Mouse (Mus musculus) stomach, embryonic 15.5 days (tissue): ENCODE results near the gene Rpp40. TPM values are rescaled to one million over a fixed set of nuclear protein-coding genes. Genes with fewer than 3 reads are reported as not detected.

ENCODE experiments used
- ATAC-seq: fragments of 200-750 bp; cut with Nextera tagmentation; 2 replicates; pipeline ENCODE4 v1.8.0; 2017; ENCODE audit warnings: low read depth, moderate number of reproducible peaks, moderate TSS enrichment; ENCODE audit not compliant: insufficient read depth, low FRiP score
- H3K27ac ChIP-seq: fragments of 300-500 bp; sonication (generic); 2 replicates; pipeline ENCODE4 v1.5.1; 2015; ENCODE audit warnings: mild to moderate bottlenecking, inconsistent platforms
- H3K27me3 ChIP-seq: fragments of 300-500 bp; sonication (generic); replicated peaks from 2 replicates; pipeline ENCODE4 v1.6.1; 2015; ENCODE audit warnings: inconsistent platforms
- H3K36me3 ChIP-seq: fragments of 300-500 bp; sonication (generic); 2 replicates; pipeline ENCODE4 v1.6.1; 2015; ENCODE audit warnings: inconsistent platforms
- H3K4me1 ChIP-seq: fragments of 300-500 bp; sonication (generic); 2 replicates; pipeline ENCODE4 v1.6.1; 2015; ENCODE audit warnings: inconsistent platforms
- H3K4me2 ChIP-seq: fragments of 300-500 bp; sonication (generic); 2 replicates; pipeline ENCODE4 v1.6.1; 2015; ENCODE audit warnings: mild to moderate bottlenecking, inconsistent platforms
- H3K4me3 ChIP-seq: fragments of 300-500 bp; sonication (generic); replicated peaks from 2 replicates; pipeline ENCODE4 v1.5.1; 2015; ENCODE audit warnings: inconsistent platforms
- H3K9ac ChIP-seq: fragments of 300-500 bp; sonication (generic); 2 replicates; pipeline ENCODE4 v1.6.1; 2015; ENCODE audit warnings: inconsistent platforms
- H3K9me3 ChIP-seq: fragments of 300-500 bp; sonication (generic); 2 replicates; pipeline ENCODE4 v1.6.1; 2016; ENCODE audit warnings: inconsistent platforms
- WGBS: fragments of 180-500 bp; shearing (Covaris S2); methylation state at CpG from one replicate; pipeline ENCODE4 v1.1.7; 2015; 5-methylcytosine and 5-hydroxymethylcytosine counted together
- polyA plus RNA-seq: library from polyadenylated mRNA; unstranded; fragments of >200 nt; fragmentation: Nextera tagmentation; extraction: Ambion mirVana; gene quantifications from 2 replicates; pipeline ENCODE4 v1.2.1, GENCODE M21; 2015

Gene Rpp40
- polyA plus RNA-seq, 1 experiment from 2014 or later, result 16.8 TPM

DNA sequence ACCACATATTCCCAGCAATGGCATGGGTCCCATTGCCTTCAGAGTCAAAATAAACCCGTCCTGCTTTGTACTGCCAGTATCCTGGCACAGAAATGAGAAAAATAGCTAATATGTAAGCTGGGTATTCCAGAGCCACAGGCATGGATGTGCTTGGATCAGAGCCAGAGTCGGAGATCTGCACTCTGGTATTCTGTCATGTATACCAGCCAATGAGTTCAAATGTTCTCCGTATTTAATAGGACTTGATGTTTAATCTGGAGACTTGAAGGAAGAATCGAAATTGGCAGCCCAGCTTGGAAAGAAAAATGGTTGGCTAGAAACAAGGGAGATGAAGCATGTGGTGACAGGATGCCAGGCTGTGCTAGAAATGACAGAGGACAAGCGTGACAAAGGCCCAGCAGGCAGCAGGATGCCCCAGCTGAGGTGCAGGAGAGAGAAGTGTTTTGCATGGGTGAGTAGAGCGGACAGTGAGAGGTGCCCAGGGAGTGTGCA lies 25.6 kb downstream of the Rpp40 start:
- Histone ChIP-seq H3K27ac (no peak overlapping the region), H3K9me3 (no peaks in the 10 kb centered on the region), H3K9ac (no peak overlapping the region), H3K36me3 (no peaks in the 10 kb centered on the region), H3K27me3 (no peaks in the 10 kb centered on the region), H3K4me3 (no peak overlapping the region), H3K4me1 (no peaks in the 10 kb centered on the region), H3K4me2 (no peak overlapping the region)
- ATAC-seq, result no peak
- 78% methylated on average over 6 of the region's 6 CpGs for WGBS

DNA sequence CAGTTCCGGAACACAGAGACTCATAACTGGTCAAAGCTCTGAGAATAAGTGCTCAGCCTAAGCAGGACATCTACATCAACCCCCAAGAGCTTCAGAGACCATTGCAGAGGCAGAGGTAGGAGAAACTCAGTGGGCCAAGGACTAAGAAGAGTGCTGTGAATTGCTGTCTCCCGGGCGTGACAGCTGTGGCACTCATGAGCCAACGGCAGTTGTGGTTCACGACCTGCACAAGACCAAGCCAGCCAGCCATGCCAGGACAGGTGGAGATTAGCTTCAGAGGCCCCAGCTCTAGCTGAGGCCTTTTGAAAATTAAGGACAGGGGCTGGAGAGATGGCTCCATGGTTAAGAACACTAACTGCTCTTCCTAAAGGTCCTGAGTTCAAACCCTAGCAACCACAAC lies 26.6 kb downstream of the Rpp40 start:
- Histone ChIP-seq H3K4me2 (no peak overlapping the region), H3K4me3 (no peak overlapping the region), H3K9me3 (no peaks in the 10 kb centered on the region), H3K4me1 (no peaks in the 10 kb centered on the region), H3K27ac (no peak overlapping the region), H3K27me3 (no peaks in the 10 kb centered on the region), H3K9ac (no peak overlapping the region), H3K36me3 (no peaks in the 10 kb centered on the region)
- no peak for ATAC-seq
- WGBS, result 79% methylated on average over 5 of the region's 5 CpGs

DNA sequence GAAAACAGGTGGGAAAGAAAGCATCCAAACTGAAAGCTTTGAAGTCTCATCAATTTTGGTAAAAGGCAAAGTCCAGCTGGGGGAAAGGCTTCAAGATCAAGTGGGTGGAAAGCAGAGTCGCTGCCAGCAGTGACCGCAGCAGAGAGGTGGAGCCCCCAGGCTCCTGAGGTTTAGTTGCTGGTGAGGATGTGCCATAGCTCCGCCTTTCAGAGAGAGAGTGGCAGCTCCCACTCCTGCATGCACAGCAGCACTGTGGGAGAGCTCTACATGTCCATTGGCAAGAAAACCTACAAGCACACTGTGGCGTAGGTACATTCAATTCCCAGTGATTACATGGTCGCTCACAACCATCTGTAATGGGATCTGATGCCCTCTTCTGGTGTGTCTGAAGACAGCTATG lies 27.1 kb downstream of the Rpp40 start:
- H3K27ac ChIP-seq, result no peak overlapping the region
- no peaks in the 10 kb centered on the region for H3K9me3 ChIP-seq
- H3K4me3 ChIP-seq, result no peak overlapping the region
- no peaks in the 10 kb centered on the region for H3K27me3 ChIP-seq
- H3K9ac ChIP-seq, result no peak overlapping the region
- 56% methylated on average over 5 of the region's 5 CpGs for WGBS
- no peaks in the 10 kb centered on the region for H3K4me1 ChIP-seq
- ATAC-seq, result no peak
- no peak overlapping the region for H3K4me2 ChIP-seq
- H3K36me3 ChIP-seq, result no peaks in the 10 kb centered on the region

DNA sequence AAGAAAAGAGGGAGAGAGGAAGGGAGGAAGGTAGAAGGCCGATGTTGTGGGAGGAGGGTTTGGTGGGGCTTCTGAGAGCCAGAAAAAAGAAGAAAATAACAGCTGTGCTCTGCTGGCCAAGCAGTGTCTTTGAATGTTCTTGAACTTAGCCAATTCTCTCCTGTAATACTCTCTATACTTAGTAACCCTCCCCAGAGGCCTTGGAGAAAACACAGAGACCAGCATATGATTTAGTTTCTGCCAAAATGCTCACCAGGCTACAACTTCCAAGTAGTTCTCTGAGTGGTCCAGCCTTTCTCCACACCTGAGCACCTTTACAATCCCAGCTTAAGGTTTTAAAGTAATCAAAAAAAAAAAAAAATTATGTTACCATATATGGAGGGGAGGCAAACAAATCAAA lies 27.9 kb downstream of the Rpp40 start:
- ATAC-seq, result no peak
- Histone ChIP-seq H3K27me3 (no peaks in the 10 kb centered on the region), H3K9ac (no peak overlapping the region), H3K4me1 (no peaks in the 10 kb centered on the region), H3K9me3 (no peaks in the 10 kb centered on the region), H3K4me3 (no peak overlapping the region), H3K36me3 (no peaks in the 10 kb centered on the region), H3K27ac (no peak overlapping the region; the same call in 1 of the 2 replicates), H3K4me2 (no peak overlapping the region)
- WGBS, result 42% methylated on average over 1 of the region's 1 CpGs

DNA sequence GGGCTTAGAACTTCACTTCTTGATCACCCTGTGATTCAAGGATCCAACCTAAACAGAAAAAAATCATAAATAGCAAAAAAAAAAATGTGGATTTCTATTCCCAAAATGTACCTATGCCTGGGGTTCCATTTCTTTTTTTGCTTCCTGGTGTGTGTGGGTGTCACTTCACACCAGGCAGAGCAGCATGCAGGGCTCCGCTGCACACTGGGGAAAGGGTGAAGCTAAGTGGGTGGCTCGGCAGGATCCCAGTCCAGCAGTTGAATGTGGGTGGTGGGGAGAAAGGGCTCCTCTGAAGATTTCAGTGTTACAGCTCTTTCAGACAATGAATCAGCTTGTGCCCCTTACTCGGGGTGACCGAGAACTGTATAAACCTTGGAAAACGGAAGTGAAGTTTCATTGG lies 30.8 kb downstream of the Rpp40 start:
- Histone ChIP-seq H3K27ac (no peak overlapping the region), H3K9me3 (no peaks in the 10 kb centered on the region), H3K4me1 (no peaks in the 10 kb centered on the region), H3K4me2 (no peak overlapping the region), H3K36me3 (no peaks in the 10 kb centered on the region), H3K27me3 (no peaks in the 10 kb centered on the region), H3K9ac (no peak overlapping the region), H3K4me3 (no peak overlapping the region)
- 85% methylated on average over 5 of the region's 5 CpGs for WGBS
- ATAC-seq, result no peak

DNA sequence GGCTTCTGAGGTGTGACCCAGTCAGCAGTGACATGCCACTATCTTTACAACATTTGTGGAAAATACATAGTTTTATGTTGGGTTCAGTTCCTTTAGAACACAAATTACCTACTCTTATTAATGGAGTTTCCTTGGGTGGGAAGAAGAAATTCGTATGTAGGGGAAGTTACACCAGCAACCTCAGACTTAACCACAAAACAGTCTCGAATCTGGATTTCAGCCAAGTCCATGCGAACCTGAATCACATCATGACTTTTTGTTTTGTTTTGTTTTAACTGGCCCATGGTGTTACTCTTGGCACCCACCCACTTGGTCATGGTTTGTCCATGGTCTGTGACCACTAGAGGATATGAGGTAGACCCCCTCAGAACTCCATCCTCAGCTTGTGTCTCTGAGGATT lies 35.1 kb downstream of the Rpp40 start:
- Histone ChIP-seq H3K27me3 (no peaks in the 10 kb centered on the region), H3K9me3 (no peaks in the 10 kb centered on the region), H3K36me3 (peaks cover 3% of the 10 kb centered on the region; the same call in 1 of the 2 replicates), H3K4me1 (no peaks in the 10 kb centered on the region), H3K27ac (no peak overlapping the region), H3K9ac (no peak overlapping the region), H3K4me3 (no peak overlapping the region), H3K4me2 (no peak overlapping the region)
- ATAC-seq, result no peak
- WGBS, result 77% methylated on average over 3 of the region's 3 CpGs

DNA sequence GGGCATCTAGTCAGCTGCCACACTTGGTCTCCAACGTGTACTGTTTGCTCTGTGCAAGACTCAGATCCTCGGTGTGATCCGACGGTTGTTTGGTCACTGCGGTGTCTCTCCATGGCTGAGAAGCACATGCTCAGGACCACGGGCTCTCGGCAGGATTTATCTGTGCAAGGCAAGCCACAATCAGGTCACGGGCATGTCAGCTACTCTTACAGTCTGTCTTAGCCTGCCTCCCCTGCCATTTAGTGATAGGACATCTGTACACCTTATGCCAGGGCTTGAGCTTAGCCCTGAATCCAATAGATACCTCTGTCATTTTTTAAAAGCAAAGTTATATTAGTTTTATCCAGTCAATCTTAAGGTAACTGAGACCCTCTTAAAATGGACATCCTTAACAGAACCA lies 35.5 kb downstream of the Rpp40 start:
- 83% methylated on average over 8 of the region's 8 CpGs for WGBS
- no peak for ATAC-seq
- no peaks in the 10 kb centered on the region for H3K27me3 ChIP-seq
- H3K36me3 ChIP-seq, result peaks cover 3% of the 10 kb centered on the region; the same call in 1 of the 2 replicates
- no peak overlapping the region for H3K4me3 ChIP-seq
- H3K9ac ChIP-seq, result no peak overlapping the region
- H3K27ac ChIP-seq, result no peak overlapping the region
- H3K9me3 ChIP-seq, result no peaks in the 10 kb centered on the region
- H3K4me1 ChIP-seq, result no peaks in the 10 kb centered on the region
- no peak overlapping the region for H3K4me2 ChIP-seq

DNA sequence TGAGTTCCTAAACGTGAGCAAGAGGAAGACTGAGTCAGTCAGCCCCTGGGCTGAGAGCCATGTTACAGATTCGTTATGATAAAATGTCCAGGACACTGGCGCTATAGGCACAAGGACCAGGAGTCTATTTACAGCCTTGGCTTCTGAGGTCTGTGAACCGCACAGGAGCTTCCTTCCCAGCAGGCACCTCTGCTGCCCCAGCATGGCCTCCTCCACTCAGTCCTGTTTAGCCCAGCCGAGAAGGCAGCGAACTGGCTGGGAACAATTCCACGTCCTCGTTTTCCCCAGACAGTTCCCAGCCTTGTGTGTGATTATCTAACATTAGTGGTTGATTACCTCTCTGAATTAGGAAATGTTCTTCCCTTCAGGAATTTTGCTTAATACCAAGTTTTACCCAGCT lies 45.2 kb downstream of the Rpp40 start:
- ATAC-seq, result no peak
- Histone ChIP-seq H3K4me2 (no peak overlapping the region), H3K27me3 (no peaks in the 10 kb centered on the region), H3K4me1 (no peaks in the 10 kb centered on the region), H3K9ac (no peak overlapping the region), H3K27ac (no peak overlapping the region), H3K36me3 (peaks cover 6% of the 10 kb centered on the region; the same call in 1 of the 2 replicates), H3K9me3 (no peaks in the 10 kb centered on the region), H3K4me3 (no peak overlapping the region)
- WGBS, result 75% methylated on average over 8 of the region's 8 CpGs

DNA sequence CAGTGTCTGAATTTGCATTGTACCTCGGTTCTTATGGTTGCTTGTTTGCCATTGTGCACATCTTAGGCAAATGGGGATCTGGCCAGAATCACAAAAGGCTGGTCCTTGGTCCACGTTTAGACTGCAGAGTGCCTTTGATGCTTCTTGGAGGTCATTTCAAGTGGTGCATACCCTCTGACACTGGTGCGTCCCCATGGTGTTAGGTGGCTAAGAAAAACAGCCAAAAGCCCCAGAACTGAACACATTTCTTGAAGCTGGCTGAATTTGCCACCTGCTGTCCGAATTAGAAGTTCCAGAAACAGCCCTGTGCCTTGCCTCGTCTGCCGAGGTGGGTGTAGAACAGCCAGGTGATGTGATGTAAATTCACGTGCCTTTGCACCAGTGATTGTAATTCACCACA lies 48.7 kb downstream of the Rpp40 start:
- Histone ChIP-seq H3K4me1 (no peaks in the 10 kb centered on the region), H3K9ac (no peak overlapping the region), H3K27me3 (no peaks in the 10 kb centered on the region), H3K27ac (no peak overlapping the region), H3K4me2 (no peak overlapping the region), H3K4me3 (no peak overlapping the region), H3K9me3 (no peaks in the 10 kb centered on the region), H3K36me3 (no peaks in the 10 kb centered on the region; the same call in 1 of the 2 replicates)
- WGBS, result 83% methylated on average over 7 of the region's 7 CpGs
- ATAC-seq, result no peak

DNA sequence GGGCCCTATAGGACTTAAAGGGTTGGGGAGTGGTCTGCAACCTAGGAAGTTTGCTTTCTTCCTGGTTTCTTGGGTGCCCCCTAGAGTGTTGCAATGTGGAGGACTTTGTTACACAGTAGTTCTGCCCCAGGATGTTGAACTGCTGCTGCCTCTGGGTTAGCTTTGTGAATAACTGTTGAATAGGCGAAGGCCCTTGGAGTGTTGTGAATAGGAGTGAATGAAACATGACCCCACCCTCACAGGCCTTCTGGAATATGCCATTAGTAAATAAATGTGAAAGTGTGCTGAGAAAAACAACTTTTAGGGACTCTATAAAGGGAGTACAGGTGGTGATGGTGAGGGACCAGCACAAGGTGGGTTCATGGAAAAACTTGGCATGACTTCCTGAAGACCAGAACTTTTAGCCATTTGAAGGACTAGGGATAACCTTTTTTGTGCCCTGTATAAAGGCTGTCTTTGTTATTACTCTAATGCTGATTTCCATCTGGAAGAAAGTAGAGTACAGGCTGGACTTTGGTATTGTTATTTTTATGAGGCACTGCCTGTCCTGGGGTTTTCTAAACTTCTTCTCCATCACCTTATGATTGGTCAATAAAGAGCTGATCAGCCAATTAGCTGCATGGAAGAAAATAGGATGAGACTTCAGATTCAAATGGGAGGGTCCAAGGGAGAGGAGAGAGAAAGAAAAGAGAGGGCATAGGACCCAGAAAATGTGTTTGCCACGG lies 53.1 kb downstream of the Rpp40 start:
- WGBS, result 86% methylated on average over 2 of the region's 2 CpGs

DNA sequence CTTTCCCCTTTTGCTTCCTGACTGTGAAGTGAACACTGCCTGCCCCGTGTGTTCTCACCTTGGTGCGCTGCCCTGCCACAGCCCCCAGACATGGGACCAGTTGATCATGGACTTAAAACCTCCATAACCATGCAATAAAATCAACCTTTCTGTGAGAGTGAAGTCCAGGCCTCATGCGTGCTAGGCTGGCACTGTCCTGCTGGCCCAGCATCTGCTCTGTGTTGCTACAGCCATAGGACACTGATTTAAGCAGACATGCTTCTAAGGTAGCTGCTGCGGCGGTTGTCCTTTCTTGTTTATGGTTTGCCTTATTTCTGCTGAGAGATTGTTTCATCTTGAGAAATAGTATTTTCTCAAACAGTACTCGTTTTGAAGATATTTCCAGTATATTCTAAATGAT lies 54.6 kb downstream of the Rpp40 start:
- Histone ChIP-seq H3K9me3 (no peaks in the 10 kb centered on the region), H3K4me2 (no peak overlapping the region), H3K36me3 (no peaks in the 10 kb centered on the region), H3K4me1 (0 out of 2 replicates have a peak, but pooled peaks cover 7% of the 10 kb centered on the region), H3K4me3 (no peak overlapping the region), H3K9ac (no peak overlapping the region), H3K27me3 (no peaks in the 10 kb centered on the region), H3K27ac (no peak overlapping the region)
- 90% methylated on average over 6 of the region's 6 CpGs for WGBS
- no peak for ATAC-seq

More for the DNA sequence above, 53.1 kb downstream of the Rpp40 start:
- Histone ChIP-seq H3K4me2 (no peak overlapping the region), H3K27ac (no peak overlapping the region), H3K4me1 (0 out of 2 replicates have a peak, but pooled peaks cover 7% of the 10 kb centered on the region), H3K4me3 (no peak overlapping the region), H3K36me3 (no peaks in the 10 kb centered on the region), H3K27me3 (no peaks in the 10 kb centered on the region), H3K9ac (no peak overlapping the region), H3K9me3 (no peaks in the 10 kb centered on the region)
- no peak for ATAC-seq

DNA sequence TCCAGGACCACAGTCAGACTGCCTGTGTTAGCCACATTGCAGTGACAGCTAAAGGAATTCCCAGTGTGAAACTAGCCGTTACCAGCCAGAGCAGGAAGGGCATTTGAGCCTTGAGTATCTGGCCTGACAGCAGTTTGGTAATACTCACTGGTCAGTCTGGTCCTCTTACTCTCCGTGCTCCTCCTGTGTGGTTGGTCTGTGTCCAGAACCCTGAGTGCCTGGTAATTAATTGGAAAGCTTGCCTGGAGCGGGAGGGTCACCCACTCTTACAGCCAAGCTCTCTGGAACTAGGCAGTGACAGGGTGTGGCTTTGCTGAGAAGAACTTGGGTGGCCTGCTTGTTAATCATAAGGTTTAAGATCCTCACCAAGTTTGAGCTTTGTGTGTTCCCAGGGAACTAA lies 57.5 kb downstream of the Rpp40 start:
- WGBS, result 58% methylated on average over 3 of the region's 3 CpGs
- Histone ChIP-seq H3K4me2 (no peak overlapping the region), H3K27me3 (no peaks in the 10 kb centered on the region), H3K9me3 (no peaks in the 10 kb centered on the region), H3K9ac (no peak overlapping the region), H3K4me3 (no peak overlapping the region), H3K36me3 (no peaks in the 10 kb centered on the region), H3K27ac (no peak overlapping the region), H3K4me1 (0 out of 2 replicates have a peak, but pooled peaks cover 7% of the 10 kb centered on the region)
- no peak for ATAC-seq
